Mouse (Mus musculus) midbrain, postnatal 0 days (tissue): ENCODE data around the gene Clk3. TPM values are rescaled to one million over a fixed set of nuclear protein-coding genes. Genes with fewer than 3 reads are reported as not detected.

ENCODE experiments used
- ATAC-seq: fragments of 200-750 bp; cut with Nextera tagmentation; 2 replicates; pipeline ENCODE4 v1.8.0; 2017; ENCODE audit warnings: moderate number of reproducible peaks, mild to moderate bottlenecking, moderate TSS enrichment, moderate library complexity; ENCODE audit not compliant: low FRiP score
- DNase-seq: peaks from one replicate; pipeline ENCODE4 v3.0.0-alpha.2; 2015; ENCODE audit warnings: low spot score
- H3K27ac ChIP-seq: fragments of 300-500 bp; sonication (generic); 2 replicates; pipeline ENCODE4 v1.5.1; 2014; ENCODE audit warnings: low read depth, mild to moderate bottlenecking, low read length, mixed read lengths
- H3K27me3 ChIP-seq: fragments of 300-500 bp; sonication (generic); 2 replicates; pipeline ENCODE4 v1.6.1; 2014; ENCODE audit warnings: low read length, control low read depth, mixed read lengths; ENCODE audit not compliant: insufficient read depth
- H3K36me3 ChIP-seq: fragments of 300-500 bp; sonication (generic); 2 replicates; pipeline ENCODE4 v1.6.1; 2014; ENCODE audit warnings: low read length, control low read depth, mixed read lengths; ENCODE audit not compliant: insufficient read depth
- H3K4me1 ChIP-seq: fragments of 300-500 bp; sonication (generic); 2 replicates; pipeline ENCODE4 v1.6.1; 2014; ENCODE audit warnings: mild to moderate bottlenecking, control low read depth, antibody characterized with exemption, low read length, mixed read lengths; ENCODE audit not compliant: insufficient read depth
- H3K4me2 ChIP-seq: fragments of 300-500 bp; sonication (generic); 2 replicates; pipeline ENCODE4 v1.6.1; 2014; ENCODE audit warnings: low read depth, mild to moderate bottlenecking, low read length, mixed read lengths; ENCODE audit not compliant: poor library complexity, severe bottlenecking
- H3K4me3 ChIP-seq: fragments of 300-500 bp; sonication (generic); 2 replicates; pipeline ENCODE4 v1.5.1; 2014; ENCODE audit warnings: low read depth, mild to moderate bottlenecking, low read length, moderate library complexity
- H3K9ac ChIP-seq: fragments of 300-500 bp; sonication (generic); replicated peaks from 2 replicates; pipeline ENCODE4 v1.6.1; 2014; ENCODE audit warnings: mild to moderate bottlenecking, low read length, moderate library complexity, mixed read lengths; ENCODE audit not compliant: poor library complexity, severe bottlenecking
- H3K9me3 ChIP-seq: fragments of 300-500 bp; sonication (generic); 2 replicates; pipeline ENCODE4 v1.6.1; 2016; ENCODE audit warnings: low read length, control low read depth
- CTCF ChIP-seq: IDR thresholded peaks from 2 replicates; pipeline ENCODE4 v1.5.1; 2016; ENCODE audit warnings: antibody characterized with exemption, mild to moderate bottlenecking
- WGBS: fragments of 180-500 bp; shearing (Covaris S2); extraction: QIAGEN DNeasy Blood & Tissue Kit; methylation state at CpG from one replicate; pipeline ENCODE4 v1.1.7; 2014; 5-methylcytosine and 5-hydroxymethylcytosine counted together
- polyA plus RNA-seq: library from polyadenylated mRNA; unstranded; fragments of >200 nt; fragmentation: Nextera tagmentation; extraction: Ambion mirVana; gene quantifications from 2 replicates; pipeline ENCODE4 v1.2.1, GENCODE M21; 2015
- total RNA-seq: library from RNA; depleted of rRNA; stranded (reverse); fragments of >200 nt; gene quantifications from 2 replicates; pipeline ENCODE4 v1.2.3, GENCODE M21; 2014; rRNA removed

Gene Clk3
- total RNA-seq (82.1 and 83.7 TPM in 2 replicates), polyA plus RNA-seq (53.4 and 54.3 TPM in 2 replicates)

DNA sequence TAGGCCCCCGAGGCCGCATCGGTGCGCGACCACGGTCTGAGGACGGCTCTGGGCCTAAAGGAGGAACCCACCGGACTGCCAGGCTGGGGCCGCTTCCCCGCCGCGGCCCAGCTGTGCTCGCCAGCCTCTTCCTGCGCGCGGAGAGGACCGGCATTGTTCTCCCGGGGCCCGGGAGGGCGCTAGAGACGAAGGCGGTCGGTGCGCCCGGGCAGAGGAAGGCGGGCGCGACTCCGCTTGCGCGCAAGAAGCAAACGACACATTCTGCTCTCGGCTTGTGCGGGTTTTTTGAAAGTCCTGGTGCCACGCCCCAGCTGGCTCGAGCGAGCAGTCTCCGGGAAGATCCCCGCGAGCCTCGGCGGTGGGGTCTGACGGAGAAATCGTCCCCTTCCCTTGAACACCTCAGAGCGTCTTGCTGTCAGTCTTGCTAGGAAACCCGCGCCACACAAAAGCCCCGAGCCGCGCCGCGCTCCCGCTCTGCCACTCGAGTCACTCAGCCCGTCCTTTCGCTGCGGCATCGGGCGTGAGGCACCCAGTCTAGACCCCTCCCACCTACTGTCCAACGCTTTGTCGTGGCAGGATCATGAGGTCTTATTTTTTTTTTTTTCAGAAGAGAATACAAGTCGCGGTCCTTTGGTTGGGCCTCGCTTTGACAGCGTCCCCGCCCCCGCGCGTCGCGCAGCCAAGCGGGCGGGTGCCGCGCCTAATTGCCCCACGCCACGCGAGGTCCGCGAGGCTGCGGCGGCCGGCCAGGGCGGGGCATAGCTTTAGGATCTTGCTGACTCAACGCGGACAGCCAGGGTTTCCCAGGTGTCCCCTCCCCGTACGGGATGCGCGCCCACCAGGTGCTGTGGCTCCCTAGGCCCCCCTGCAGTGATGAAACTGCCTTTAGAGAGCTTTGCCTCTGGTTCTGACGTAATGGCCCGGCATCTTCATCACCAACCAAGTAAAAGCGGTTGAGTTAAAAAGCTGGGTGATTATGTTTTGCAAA, at the start of gene Clk3:
Clk3 (minus strand) TSS at position 497 of the 988 bp plus-strand sequence.
- H3K4me3 ChIP-seq = peak within 1 kb of the TSS; percentile 95
- peak within 1 kb of the TSS; percentile 96 for H3K4me2 ChIP-seq
- ATAC-seq = peak; percentile 67
- peaks cover 9% of the 10 kb centered on the region; the same call in 1 of the 2 replicates for H3K36me3 ChIP-seq
- peak within 1 kb of the TSS; percentile 100 for H3K9ac ChIP-seq
- peaks cover 15% of the 10 kb centered on the region for H3K4me1 ChIP-seq
- H3K27me3 ChIP-seq = no peaks in the 10 kb centered on the region
- H3K27ac ChIP-seq = peak within 1 kb of the TSS; percentile 100
- no peaks in the 10 kb centered on the region for H3K9me3 ChIP-seq
- peak; percentile 77 for DNase-seq
- 0 out of 2 replicates have a peak, but pooled peaks have one; percentile 10 for TF ChIP-seq CTCF
- WGBS = under 1% methylated on average over 93 of the region's 93 CpGs

DNA sequence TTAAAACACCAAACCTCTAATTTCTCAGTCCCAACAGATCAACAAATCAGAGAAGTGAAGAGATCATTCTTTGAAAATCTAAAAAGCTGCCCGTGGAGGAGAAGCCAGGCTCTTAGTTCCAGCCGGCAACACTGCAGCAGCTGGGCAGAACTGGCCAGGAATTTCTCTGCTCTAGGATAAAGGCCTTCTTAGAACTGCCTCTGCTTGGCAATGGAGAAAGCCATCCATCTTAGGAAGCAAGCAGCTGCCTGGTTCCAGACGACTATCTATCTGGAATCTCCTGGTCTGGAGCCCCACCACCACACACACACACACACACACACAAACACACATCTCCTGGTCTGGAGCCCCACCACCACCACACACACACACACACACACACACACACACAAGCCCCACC, 49.2 kb upstream of the Clk3 start:
- H3K36me3 ChIP-seq = no peaks in the 10 kb centered on the region
- ATAC-seq (no peak), DNase-seq (no peak)
- H3K9me3 ChIP-seq = no peaks in the 10 kb centered on the region
- WGBS = 24% methylated on average over 3 of the region's 3 CpGs
- H3K27ac ChIP-seq = no peak overlapping the region
- H3K4me1 ChIP-seq = peaks cover 28% of the 10 kb centered on the region; the same call in 1 of the 2 replicates
- H3K9ac ChIP-seq = no peak overlapping the region
- H3K4me3 ChIP-seq = no peak overlapping the region
- no peak for TF ChIP-seq CTCF
- no peak overlapping the region for H3K4me2 ChIP-seq
- no peaks in the 10 kb centered on the region for H3K27me3 ChIP-seq

DNA sequence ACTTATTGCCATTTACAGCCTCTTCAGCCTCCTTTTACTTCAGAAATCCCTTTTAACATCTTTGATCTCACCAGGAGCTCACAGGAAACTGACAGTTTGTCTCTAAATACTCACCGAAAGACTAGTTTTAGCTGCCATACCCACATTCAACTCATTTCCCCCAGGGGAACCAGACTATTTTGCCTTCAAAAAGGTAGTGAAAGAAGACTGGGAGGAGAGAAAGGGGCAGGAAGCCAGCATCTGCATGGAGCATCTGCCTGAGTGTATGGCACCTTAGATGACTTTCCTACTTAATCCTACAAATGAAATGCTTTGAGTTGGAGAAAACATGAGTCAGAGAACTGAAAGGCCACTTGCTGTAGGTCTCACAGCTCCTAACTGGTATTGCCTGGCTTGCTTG, 48.4 kb upstream of the Clk3 start:
- Histone ChIP-seq H3K4me3 (no peak overlapping the region), H3K9ac (no peak overlapping the region), H3K36me3 (no peaks in the 10 kb centered on the region), H3K9me3 (no peaks in the 10 kb centered on the region), H3K27ac (no peak overlapping the region; the same call in 1 of the 2 replicates), H3K27me3 (no peaks in the 10 kb centered on the region), H3K4me2 (no peak overlapping the region), H3K4me1 (peaks cover 28% of the 10 kb centered on the region; the same call in 1 of the 2 replicates)
- 30% methylated on average over 1 of the region's 1 CpGs for WGBS
- no peak for TF ChIP-seq CTCF
- ATAC-seq = no peak
- DNase-seq = no peak

DNA sequence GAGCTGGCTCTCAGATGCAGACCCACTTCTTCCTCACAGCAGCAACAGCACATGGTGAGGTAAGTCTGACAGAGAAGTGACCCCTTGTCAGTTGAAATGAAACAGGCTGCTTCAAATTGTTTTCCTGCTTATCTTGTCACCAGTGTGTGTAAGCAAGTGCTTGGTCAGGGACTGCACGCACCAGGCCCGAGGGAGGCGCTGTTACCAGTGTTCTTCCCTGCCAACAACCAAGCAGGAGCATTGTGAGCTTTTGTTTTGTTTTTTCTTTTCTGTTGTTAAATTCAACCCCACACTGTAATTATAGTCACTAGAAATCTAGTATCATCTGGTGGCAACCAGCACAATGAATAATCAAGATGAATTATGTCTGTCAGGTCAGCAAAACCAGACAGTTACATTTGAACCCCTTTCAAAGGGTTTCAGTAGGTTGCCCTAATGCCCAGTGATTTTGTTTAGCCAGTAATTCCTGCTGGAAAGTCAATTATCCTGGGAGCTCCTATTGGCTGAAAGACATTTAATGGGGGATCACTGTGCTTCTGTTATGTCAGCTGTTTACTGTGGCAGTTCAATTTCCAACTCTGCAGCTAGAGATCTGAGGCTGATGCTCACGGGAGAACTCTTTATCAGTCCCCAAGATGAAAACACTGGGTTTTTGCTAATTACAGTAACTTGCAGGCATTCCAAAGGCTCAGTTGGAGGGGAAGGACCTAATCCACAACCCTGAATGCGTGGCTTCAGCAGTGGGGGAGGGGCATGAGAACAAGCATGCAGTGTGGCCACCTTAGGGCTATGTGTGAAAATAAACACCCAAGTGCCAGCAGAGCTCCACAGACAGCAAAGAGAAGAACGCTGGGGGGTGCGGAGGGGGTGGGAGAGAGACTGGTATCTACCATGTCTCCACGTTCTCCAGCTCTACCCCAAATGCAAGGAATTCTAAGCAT, 46.4 kb upstream of the Clk3 start:
- TF ChIP-seq CTCF = no peak
- Histone ChIP-seq H3K27me3 (no peaks in the 10 kb centered on the region), H3K9me3 (no peaks in the 10 kb centered on the region), H3K36me3 (no peaks in the 10 kb centered on the region), H3K4me3 (no peak overlapping the region), H3K27ac (no peak overlapping the region), H3K4me1 (peaks cover 24% of the 10 kb centered on the region; the same call in 1 of the 2 replicates), H3K4me2 (no peak overlapping the region), H3K9ac (no peak overlapping the region)
- ATAC-seq (no peak), DNase-seq (no peak)
- WGBS = 41% methylated on average over 8 of the region's 8 CpGs

DNA sequence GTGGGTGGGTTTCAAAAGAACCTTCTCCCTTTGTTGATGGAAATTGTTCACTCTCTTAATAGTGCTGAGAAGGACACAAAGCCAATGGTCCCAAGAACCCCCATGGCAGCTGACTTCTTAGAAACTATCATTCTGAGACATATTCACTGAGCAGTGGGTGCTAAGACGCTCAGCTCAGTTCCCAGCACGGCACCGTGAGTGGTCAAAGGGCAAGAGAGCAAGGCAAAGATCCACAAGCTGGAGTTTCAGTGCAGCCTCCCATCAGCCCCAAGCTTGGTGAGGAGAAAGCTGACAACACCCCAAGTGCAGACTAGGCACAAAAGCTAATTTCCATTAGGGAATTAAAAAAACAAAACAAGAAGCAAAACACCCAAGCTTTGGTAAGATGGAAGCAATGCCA, 45.0 kb upstream of the Clk3 start:
- ATAC-seq = no peak
- Histone ChIP-seq H3K27me3 (no peaks in the 10 kb centered on the region), H3K4me1 (peaks cover 19% of the 10 kb centered on the region; the same call in 1 of the 2 replicates), H3K4me2 (no peak overlapping the region), H3K36me3 (no peaks in the 10 kb centered on the region), H3K27ac (no peak overlapping the region), H3K9ac (no peak overlapping the region), H3K9me3 (no peaks in the 10 kb centered on the region), H3K4me3 (no peak overlapping the region)
- TF ChIP-seq CTCF = no peak
- DNase-seq = no peak
- 84% methylated on average over 3 of the region's 3 CpGs for WGBS
